Mouse (Mus musculus) forebrain, embryonic 16.5 days (tissue): ENCODE data around the gene Lrig2. TPM values are rescaled to one million over a fixed set of nuclear protein-coding genes. Genes with fewer than 3 reads are reported as not detected.
A peak's percentile ranks its signal among the peaks of the same experiment; 100 is the strongest.

ENCODE experiments used
- ATAC-seq: fragments of 200-750 bp; cut with Nextera tagmentation; 2 replicates; pipeline ENCODE4 v1.8.0; 2017; ENCODE audit warnings: mild to moderate bottlenecking, moderate library complexity
- H3K27ac ChIP-seq: fragments of 300-500 bp; sonication (generic); 2 replicates; pipeline ENCODE4 v1.5.1; 2014; ENCODE audit warnings: low read length, control low read depth
- H3K27me3 ChIP-seq: fragments of 300-500 bp; sonication (generic); replicated peaks from 2 replicates; pipeline ENCODE4 v1.6.1; 2014; ENCODE audit warnings: low read length; ENCODE audit not compliant: control insufficient read depth, insufficient read depth
- H3K36me3 ChIP-seq: fragments of 300-500 bp; sonication (generic); 2 replicates; pipeline ENCODE4 v1.6.1; 2014; ENCODE audit not compliant: control insufficient read depth, insufficient read depth
- H3K4me1 ChIP-seq: fragments of 300-500 bp; sonication (generic); replicated peaks from 2 replicates; pipeline ENCODE4 v1.6.1; 2014; ENCODE audit warnings: low read length; ENCODE audit not compliant: control insufficient read depth, insufficient read depth
- H3K4me2 ChIP-seq: fragments of 300-500 bp; sonication (generic); 2 replicates; pipeline ENCODE4 v1.6.1; 2014; ENCODE audit warnings: mild to moderate bottlenecking, low read length, control low read depth
- H3K4me3 ChIP-seq: fragments of 300-500 bp; sonication (generic); replicated peaks from 2 replicates; pipeline ENCODE4 v1.5.1; 2014; ENCODE audit warnings: mild to moderate bottlenecking, low read length, control low read depth
- H3K9ac ChIP-seq: fragments of 300-500 bp; sonication (generic); replicated peaks from 2 replicates; pipeline ENCODE4 v1.6.1; 2014; ENCODE audit warnings: low read depth, low read length, control low read depth
- H3K9me3 ChIP-seq: fragments of 300-500 bp; sonication (generic); 2 replicates; pipeline ENCODE4 v1.6.1; 2016; ENCODE audit warnings: low read length; ENCODE audit not compliant: control insufficient read depth
- WGBS: fragments of 180-500 bp; shearing (Covaris S2); extraction: QIAGEN DNeasy Blood & Tissue Kit; methylation state at CpG from one replicate; pipeline ENCODE4 v1.1.7; 2014; 5-methylcytosine and 5-hydroxymethylcytosine counted together
- polyA plus RNA-seq: library from polyadenylated mRNA; unstranded; fragments of >200 nt; fragmentation: Nextera tagmentation; extraction: Ambion mirVana; gene quantifications from 2 replicates; pipeline ENCODE4 v1.2.1, GENCODE M21; 2015

Lrig2 gene
- polyA plus RNA-seq, 1 experiment from 2014 or later: 34.0 TPM

DNA sequence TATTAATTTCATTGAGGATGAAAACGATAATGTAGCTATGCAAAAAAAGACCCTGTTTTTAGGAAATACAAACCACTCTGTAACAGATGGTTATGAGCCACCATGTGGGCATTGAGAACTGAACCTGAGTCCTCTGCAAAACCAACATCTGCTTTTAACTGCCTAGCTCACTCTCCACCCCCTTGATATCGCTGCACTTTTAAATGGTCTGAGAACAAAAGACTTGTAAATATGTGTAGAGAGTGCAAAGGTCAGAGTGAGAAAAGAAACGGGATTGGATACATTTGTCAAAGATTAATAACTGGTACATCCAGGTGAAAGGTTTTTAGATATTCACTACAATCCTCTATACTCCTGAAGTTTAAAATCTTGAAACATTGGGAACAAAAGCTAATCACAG, 42.3 kb downstream of the Lrig2 start:
- H3K9ac ChIP-seq: no peak overlapping the region
- no peak overlapping the region for H3K4me2 ChIP-seq
- H3K4me3 ChIP-seq: no peak overlapping the region
- H3K4me1 ChIP-seq: no peaks in the 10 kb centered on the region
- H3K27ac ChIP-seq: no peak overlapping the region
- H3K27me3 ChIP-seq: no peaks in the 10 kb centered on the region
- WGBS: 78% methylated on average over 3 of the region's 3 CpGs
- ATAC-seq: no peak
- H3K36me3 ChIP-seq: peaks cover 22% of the 10 kb centered on the region
- H3K9me3 ChIP-seq: no peaks in the 10 kb centered on the region

GRCm38 (mm10) chr3:104461226-104461625, 50.5 kb downstream of the Lrig2 start:
- 91% methylated on average over 2 of the region's 2 CpGs for WGBS
- peaks cover 43% of the 10 kb centered on the region for H3K36me3 ChIP-seq

GRCm38 (mm10) chr3:104458588-104458987, 53.1 kb downstream of the Lrig2 start:
- H3K27ac ChIP-seq: no peak overlapping the region
- no peaks in the 10 kb centered on the region for H3K9me3 ChIP-seq
- H3K4me2 ChIP-seq: no peak overlapping the region
- H3K36me3 ChIP-seq: peaks cover 29% of the 10 kb centered on the region
- no peak overlapping the region for H3K4me3 ChIP-seq
- no peaks in the 10 kb centered on the region for H3K27me3 ChIP-seq
- no peak overlapping the region for H3K9ac ChIP-seq
- no peak for ATAC-seq
- 81% methylated on average over 1 of the region's 1 CpGs for WGBS
- H3K4me1 ChIP-seq: 0 out of 2 replicates have a peak, but pooled peaks cover 2% of the 10 kb centered on the region

More at GRCm38 (mm10) chr3:104461226-104461625, 50.5 kb downstream of the Lrig2 start:
- no peaks in the 10 kb centered on the region for H3K27me3 ChIP-seq
- no peak overlapping the region for H3K4me2 ChIP-seq
- H3K4me1 ChIP-seq: 0 out of 2 replicates have a peak, but pooled peaks cover 2% of the 10 kb centered on the region
- H3K9ac ChIP-seq: no peak overlapping the region
- no peak overlapping the region for H3K27ac ChIP-seq
- no peak overlapping the region for H3K4me3 ChIP-seq
- no peaks in the 10 kb centered on the region for H3K9me3 ChIP-seq
- ATAC-seq: no peak

- Histone ChIP-seq H3K4me1 (0 out of 2 replicates have a peak, but pooled peaks cover 2% of the 10 kb centered on the region), H3K4me3 (no peak overlapping the region), H3K4me2 (no peak overlapping the region), H3K9ac (no peak overlapping the region), H3K27ac (no peak overlapping the region; the same call in 1 of the 2 replicates), H3K36me3 (peaks cover 15% of the 10 kb centered on the region), H3K27me3 (no peaks in the 10 kb centered on the region), H3K9me3 (no peaks in the 10 kb centered on the region)
- 64% methylated on average over 10 of the region's 10 CpGs for WGBS
- ATAC-seq: peak; percentile 36; the same call in 1 of the 2 replicates
These were observed 56.0 kb downstream of the Lrig2 start for GRCm38 (mm10) chr3:104455506-104456275.

DNA sequence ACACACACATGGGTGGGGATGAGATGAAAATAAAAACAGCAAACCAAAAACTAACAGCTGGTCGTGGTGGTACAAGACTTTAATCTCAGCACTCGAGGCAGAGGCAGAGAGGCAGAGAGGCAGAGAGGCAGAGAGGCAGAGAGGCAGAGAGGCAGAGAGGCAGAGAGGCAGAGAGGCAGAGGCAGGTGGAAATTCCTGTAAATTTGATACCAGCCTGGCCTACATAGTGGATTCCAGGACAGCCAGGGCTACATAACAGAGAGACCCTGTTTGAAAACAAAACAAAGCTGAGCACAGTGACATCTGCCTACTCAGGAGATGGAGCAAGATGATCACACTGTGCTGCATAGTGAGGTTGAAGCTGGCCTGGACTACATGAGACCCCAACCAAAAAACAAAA, 64.5 kb downstream of the Lrig2 start:
- H3K4me3 ChIP-seq: no peak overlapping the region
- H3K9ac ChIP-seq: no peak overlapping the region
- no peaks in the 10 kb centered on the region for H3K9me3 ChIP-seq
- H3K4me2 ChIP-seq: no peak overlapping the region
- no peak for ATAC-seq
- no peaks in the 10 kb centered on the region; the same call in 1 of the 2 replicates for H3K4me1 ChIP-seq
- H3K27ac ChIP-seq: no peak overlapping the region
- no peaks in the 10 kb centered on the region for H3K36me3 ChIP-seq
- H3K27me3 ChIP-seq: no peaks in the 10 kb centered on the region
- WGBS: 81% methylated on average over 2 of the region's 2 CpGs

DNA sequence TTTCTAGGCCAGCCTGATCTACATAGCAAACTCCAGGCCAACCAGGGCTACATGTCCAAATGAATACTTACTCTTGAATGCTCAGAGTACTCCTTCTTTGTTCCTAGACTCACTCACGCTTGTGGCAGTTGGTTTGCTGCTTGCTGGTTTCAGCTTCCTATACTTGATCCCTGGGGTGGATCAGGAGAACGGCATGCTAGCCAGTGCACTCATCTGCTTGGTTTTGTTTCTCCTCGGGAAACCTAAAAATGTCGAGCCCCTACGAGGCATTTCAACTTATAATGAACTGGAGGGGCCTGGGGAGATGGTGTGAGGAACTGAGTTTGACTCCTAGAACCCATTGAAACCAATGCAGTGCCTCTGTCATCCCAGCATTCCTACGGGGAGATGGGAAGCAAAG, 65.0 kb downstream of the Lrig2 start:
- Histone ChIP-seq H3K9ac (no peak overlapping the region), H3K4me2 (no peak overlapping the region), H3K36me3 (no peaks in the 10 kb centered on the region), H3K4me3 (no peak overlapping the region), H3K4me1 (peaks cover 3% of the 10 kb centered on the region), H3K27ac (no peak overlapping the region), H3K27me3 (no peaks in the 10 kb centered on the region), H3K9me3 (no peaks in the 10 kb centered on the region)
- 86% methylated on average over 6 of the region's 6 CpGs for WGBS
- no peak for ATAC-seq

DNA sequence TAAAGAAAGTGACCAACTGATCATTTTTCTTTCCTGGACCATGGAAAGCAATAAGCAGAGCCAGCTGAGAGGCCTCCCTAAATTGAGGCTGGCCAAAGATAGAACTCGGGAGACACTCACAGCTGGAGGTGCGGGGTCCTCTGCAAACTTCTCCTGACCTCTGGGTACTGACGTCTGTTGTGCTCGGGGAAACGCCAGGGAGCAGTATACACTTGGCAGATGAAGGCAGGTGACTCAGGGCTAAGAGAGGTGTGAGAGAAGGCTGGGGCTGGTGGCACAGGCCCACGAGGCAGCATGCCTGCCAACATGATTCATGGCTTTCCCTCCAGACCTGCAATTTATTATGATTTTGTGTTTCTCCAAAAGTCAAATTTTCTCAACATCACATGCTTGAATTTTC, 66.1 kb downstream of the Lrig2 start:
- Histone ChIP-seq H3K4me3 (no peak overlapping the region), H3K36me3 (no peaks in the 10 kb centered on the region), H3K9ac (no peak overlapping the region), H3K9me3 (no peaks in the 10 kb centered on the region), H3K4me2 (no peak overlapping the region), H3K27ac (no peak overlapping the region), H3K27me3 (no peaks in the 10 kb centered on the region), H3K4me1 (peaks cover 4% of the 10 kb centered on the region)
- no peak for ATAC-seq
- WGBS: 53% methylated on average over 6 of the region's 6 CpGs

- Histone ChIP-seq H3K9ac (no peak overlapping the region), H3K27me3 (no peaks in the 10 kb centered on the region), H3K4me2 (no peak overlapping the region), H3K36me3 (no peaks in the 10 kb centered on the region), H3K4me1 (peaks cover 4% of the 10 kb centered on the region), H3K4me3 (no peak overlapping the region), H3K9me3 (no peaks in the 10 kb centered on the region), H3K27ac (no peak overlapping the region)
- ATAC-seq: no peak
- WGBS: 72% methylated on average over 3 of the region's 3 CpGs
These were observed 66.7 kb downstream of the Lrig2 start for GRCm38 (mm10) chr3:104444946-104445460.

DNA sequence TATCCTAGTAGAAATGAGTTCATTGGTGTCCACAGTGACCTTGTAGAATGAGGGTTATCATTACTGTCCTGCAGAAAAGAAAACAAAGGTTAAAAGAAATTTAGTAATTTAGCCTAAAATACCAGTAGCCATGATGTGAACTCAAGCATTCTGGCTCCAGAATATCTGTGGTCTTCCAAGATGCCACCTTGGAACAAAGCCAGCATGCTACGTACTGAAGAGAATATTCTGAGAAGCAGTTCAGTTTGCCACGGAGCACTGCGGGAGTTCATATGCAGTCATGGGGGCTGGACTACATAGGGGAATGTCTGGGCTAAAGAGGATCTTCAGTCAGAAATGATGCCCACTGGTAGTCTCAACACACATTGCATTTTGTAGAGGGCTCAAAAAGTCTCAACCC, 67.6 kb downstream of the Lrig2 start:
- no peak overlapping the region for H3K4me2 ChIP-seq
- ATAC-seq: no peak
- H3K9ac ChIP-seq: no peak overlapping the region
- H3K27ac ChIP-seq: no peak overlapping the region
- no peaks in the 10 kb centered on the region for H3K9me3 ChIP-seq
- no peak overlapping the region for H3K4me3 ChIP-seq
- peaks cover 4% of the 10 kb centered on the region for H3K4me1 ChIP-seq
- no peaks in the 10 kb centered on the region for H3K36me3 ChIP-seq
- no peaks in the 10 kb centered on the region for H3K27me3 ChIP-seq
- 72% methylated on average over 3 of the region's 3 CpGs for WGBS
